Mouse (Mus musculus) heart, postnatal 0 days (tissue): ENCODE measurements around the gene Adora1.

ENCODE experiments used
- CTCF ChIP-seq: IDR thresholded peaks from 2 replicates; pipeline ENCODE4 v1.5.1; 2016; ENCODE audit warnings: antibody characterized with exemption, control low read depth, low read depth
- EP300 ChIP-seq: IDR thresholded peaks from 2 replicates; pipeline ENCODE4 v1.6.1; 2016; ENCODE audit warnings: antibody characterized with exemption, low read depth

- TF ChIP-seq CTCF (no peak), EP300 (no peak)
Measured at GRCm38 (mm10) chr1:134231681-134232080, 3.5 kb downstream of the Adora1 start.
